Mouse (Mus musculus) stomach, embryonic 15.5 days (tissue): ENCODE results near the gene Fam78b. TPM values are rescaled to one million over a fixed set of nuclear protein-coding genes. Genes with fewer than 3 reads are reported as not detected.

Experiments used
- ATAC-seq: fragments of 200-750 bp; cut with Nextera tagmentation; 2 replicates; pipeline ENCODE4 v1.8.0; 2017; ENCODE audit warnings: low read depth, moderate number of reproducible peaks, moderate TSS enrichment; ENCODE audit not compliant: insufficient read depth, low FRiP score
- H3K27ac ChIP-seq: fragments of 300-500 bp; sonication (generic); 2 replicates; pipeline ENCODE4 v1.5.1; 2015; ENCODE audit warnings: mild to moderate bottlenecking, inconsistent platforms
- H3K27me3 ChIP-seq: fragments of 300-500 bp; sonication (generic); replicated peaks from 2 replicates; pipeline ENCODE4 v1.6.1; 2015; ENCODE audit warnings: inconsistent platforms
- H3K36me3 ChIP-seq: fragments of 300-500 bp; sonication (generic); 2 replicates; pipeline ENCODE4 v1.6.1; 2015; ENCODE audit warnings: inconsistent platforms
- H3K4me1 ChIP-seq: fragments of 300-500 bp; sonication (generic); 2 replicates; pipeline ENCODE4 v1.6.1; 2015; ENCODE audit warnings: inconsistent platforms
- H3K4me2 ChIP-seq: fragments of 300-500 bp; sonication (generic); 2 replicates; pipeline ENCODE4 v1.6.1; 2015; ENCODE audit warnings: mild to moderate bottlenecking, inconsistent platforms
- H3K4me3 ChIP-seq: fragments of 300-500 bp; sonication (generic); replicated peaks from 2 replicates; pipeline ENCODE4 v1.5.1; 2015; ENCODE audit warnings: inconsistent platforms
- H3K9ac ChIP-seq: fragments of 300-500 bp; sonication (generic); 2 replicates; pipeline ENCODE4 v1.6.1; 2015; ENCODE audit warnings: inconsistent platforms
- H3K9me3 ChIP-seq: fragments of 300-500 bp; sonication (generic); 2 replicates; pipeline ENCODE4 v1.6.1; 2016; ENCODE audit warnings: inconsistent platforms
- WGBS: fragments of 180-500 bp; shearing (Covaris S2); methylation state at CpG from one replicate; pipeline ENCODE4 v1.1.7; 2015; 5-methylcytosine and 5-hydroxymethylcytosine counted together
- polyA plus RNA-seq: library from polyadenylated mRNA; unstranded; fragments of >200 nt; fragmentation: Nextera tagmentation; extraction: Ambion mirVana; gene quantifications from 2 replicates; pipeline ENCODE4 v1.2.1, GENCODE M21; 2015

The Fam78b gene
- polyA plus RNA-seq, 1 experiment from 2014 or later, result 1.2 TPM

DNA sequence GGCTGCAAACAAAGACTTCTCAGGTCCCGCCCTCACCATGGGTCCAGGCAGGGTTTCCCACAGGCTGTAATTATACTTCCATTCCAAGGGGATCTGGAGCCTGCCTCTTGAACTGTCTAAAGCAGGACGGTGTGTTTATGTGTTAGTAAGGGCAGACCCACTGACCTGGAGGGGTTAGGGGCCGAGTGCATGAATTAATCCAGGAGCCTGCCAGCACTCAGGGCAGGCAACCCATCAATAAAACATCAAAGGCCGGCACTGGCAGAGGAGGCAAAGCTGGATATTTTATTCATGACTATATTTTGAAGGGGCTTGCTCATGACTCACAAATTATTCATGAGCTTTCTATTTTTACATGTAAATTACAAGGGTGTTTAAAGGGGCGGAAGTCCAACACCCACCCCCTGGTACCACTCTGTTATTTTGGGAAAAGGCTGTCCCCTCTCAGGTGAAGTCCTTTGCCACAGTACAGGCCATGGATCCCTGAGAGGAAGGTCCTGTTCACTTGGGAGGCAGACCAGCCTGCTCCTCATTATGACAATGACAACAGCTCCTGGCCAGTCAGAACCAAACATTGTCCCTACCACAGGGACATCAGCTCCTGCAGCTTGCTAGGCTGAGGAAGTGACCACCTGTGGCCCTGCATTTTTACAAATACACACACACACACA is 103.9 kb downstream of the Fam78b start:
- Histone ChIP-seq H3K27me3 (no peaks in the 10 kb centered on the region), H3K4me2 (no peak overlapping the region), H3K4me3 (no peak overlapping the region), H3K9ac (no peak overlapping the region), H3K4me1 (no peaks in the 10 kb centered on the region), H3K9me3 (no peaks in the 10 kb centered on the region), H3K27ac (no peak overlapping the region), H3K36me3 (no peaks in the 10 kb centered on the region)
- 36% methylated on average over 5 of the region's 5 CpGs for WGBS
- no peak; the same call in 1 of the 2 replicates for ATAC-seq

- no peaks in the 10 kb centered on the region for H3K36me3 ChIP-seq
- no peaks in the 10 kb centered on the region for H3K9me3 ChIP-seq
- no peak; the same call in 1 of the 2 replicates for ATAC-seq
- H3K4me1 ChIP-seq, result no peaks in the 10 kb centered on the region
- no peak overlapping the region for H3K4me2 ChIP-seq
- no peak overlapping the region for H3K9ac ChIP-seq
- no peak overlapping the region for H3K27ac ChIP-seq
- H3K4me3 ChIP-seq, result no peak overlapping the region
- WGBS, result 74% methylated on average over 4 of the region's 4 CpGs
- no peaks in the 10 kb centered on the region for H3K27me3 ChIP-seq
These were observed 104.7 kb downstream of the Fam78b start for GRCm38 (mm10) chr1:167105916-167106315.

DNA sequence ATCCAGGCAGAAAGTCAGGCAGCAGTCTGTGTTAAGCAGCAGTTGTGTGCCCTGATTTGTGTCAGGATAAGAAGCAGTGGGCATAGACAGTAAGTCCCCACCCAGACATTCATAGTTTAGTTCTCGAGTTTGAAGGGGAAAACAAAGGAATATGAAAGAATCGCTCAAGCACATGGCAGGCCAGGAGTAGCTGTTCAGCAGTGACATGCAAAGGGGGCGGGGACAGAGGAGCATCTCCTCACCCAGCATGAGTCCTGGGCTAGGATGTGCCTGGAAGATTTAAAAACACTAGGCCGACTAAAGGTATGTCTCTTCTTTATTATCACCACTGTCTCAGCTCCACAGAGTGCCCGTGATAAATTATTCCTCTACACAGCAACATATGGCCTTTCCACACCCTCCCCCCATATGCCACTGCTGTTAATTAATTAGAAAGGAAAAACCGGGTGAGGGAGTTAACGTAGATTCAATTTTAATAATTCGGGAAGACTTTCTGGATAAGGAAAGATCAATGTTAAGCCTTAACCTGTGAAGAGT is 107.8 kb downstream of the Fam78b start:
- H3K4me2 ChIP-seq, result no peak overlapping the region
- H3K4me1 ChIP-seq, result no peaks in the 10 kb centered on the region
- H3K36me3 ChIP-seq, result no peaks in the 10 kb centered on the region
- H3K27me3 ChIP-seq, result no peaks in the 10 kb centered on the region
- H3K9ac ChIP-seq, result no peak overlapping the region
- no peak for ATAC-seq
- 79% methylated on average over 8 of the region's 8 CpGs for WGBS
- no peak overlapping the region for H3K27ac ChIP-seq
- no peaks in the 10 kb centered on the region for H3K9me3 ChIP-seq
- no peak overlapping the region for H3K4me3 ChIP-seq

- WGBS, result 58% methylated on average over 4 of the region's 4 CpGs
- H3K27ac ChIP-seq, result no peak overlapping the region
- no peaks in the 10 kb centered on the region for H3K36me3 ChIP-seq
- H3K4me2 ChIP-seq, result no peak overlapping the region
- no peaks in the 10 kb centered on the region for H3K4me1 ChIP-seq
- H3K9me3 ChIP-seq, result no peaks in the 10 kb centered on the region
- no peak overlapping the region for H3K9ac ChIP-seq
- no peaks in the 10 kb centered on the region for H3K27me3 ChIP-seq
- ATAC-seq, result no peak
- no peak overlapping the region for H3K4me3 ChIP-seq
These were observed 113.3 kb downstream of the Fam78b start for GRCm38 (mm10) chr1:167114363-167115050.

DNA sequence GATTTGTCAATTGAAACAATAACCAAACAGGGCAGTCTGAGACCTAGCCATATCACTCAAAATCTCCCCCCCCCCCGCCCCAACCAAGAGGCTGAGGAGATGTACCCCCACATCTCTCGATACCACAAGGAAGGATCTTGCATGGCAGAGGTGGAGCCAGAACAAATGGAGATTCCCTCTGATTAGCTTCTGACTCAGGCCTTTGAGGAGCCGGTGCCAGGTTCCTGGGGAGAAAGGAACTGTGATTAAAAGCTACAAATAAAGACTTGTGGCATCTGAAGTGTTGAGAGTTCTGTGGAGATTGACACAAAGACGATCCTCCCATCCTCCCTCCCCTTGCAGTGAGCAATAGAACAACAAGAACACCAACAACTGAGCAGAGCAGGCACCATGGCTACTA is 113.9 kb downstream of the Fam78b start:
- Histone ChIP-seq H3K4me1 (no peaks in the 10 kb centered on the region), H3K9ac (no peak overlapping the region), H3K9me3 (no peaks in the 10 kb centered on the region), H3K36me3 (no peaks in the 10 kb centered on the region), H3K27ac (no peak overlapping the region), H3K4me3 (no peak overlapping the region), H3K27me3 (no peaks in the 10 kb centered on the region), H3K4me2 (no peak overlapping the region)
- ATAC-seq, result no peak
- WGBS, result 33% methylated on average over 4 of the region's 4 CpGs

DNA sequence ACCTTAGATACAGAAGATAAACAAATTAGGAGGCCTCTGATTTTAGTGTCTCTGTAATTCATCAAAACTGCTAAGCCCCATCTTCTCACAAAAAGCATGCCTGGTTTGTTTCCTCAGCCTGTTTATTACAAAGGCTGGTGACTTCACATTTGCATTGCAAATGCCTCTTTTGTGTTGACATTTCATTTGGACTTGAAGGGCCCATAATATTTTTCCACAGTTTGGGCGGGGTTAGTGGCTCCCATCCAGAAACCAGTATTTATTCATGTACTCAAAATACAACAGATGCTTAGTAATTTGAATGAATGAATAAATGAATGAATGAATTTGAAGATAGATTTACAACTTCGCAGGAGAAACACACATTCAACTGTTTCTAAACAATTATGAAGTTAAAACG is 115.5 kb downstream of the Fam78b start:
- 74% methylated on average over 3 of the region's 3 CpGs for WGBS
- no peak overlapping the region for H3K4me3 ChIP-seq
- H3K27me3 ChIP-seq, result no peaks in the 10 kb centered on the region
- no peak for ATAC-seq
- H3K9me3 ChIP-seq, result no peaks in the 10 kb centered on the region
- no peak overlapping the region for H3K27ac ChIP-seq
- H3K9ac ChIP-seq, result no peak overlapping the region
- H3K4me1 ChIP-seq, result no peaks in the 10 kb centered on the region
- no peaks in the 10 kb centered on the region for H3K36me3 ChIP-seq
- no peak overlapping the region for H3K4me2 ChIP-seq

GRCm38 (mm10) chr1:167118971-167119370 is 117.8 kb downstream of the Fam78b start:
- no peak overlapping the region for H3K27ac ChIP-seq
- no peak overlapping the region for H3K4me2 ChIP-seq
- H3K9ac ChIP-seq, result no peak overlapping the region
- H3K9me3 ChIP-seq, result no peaks in the 10 kb centered on the region
- no peaks in the 10 kb centered on the region for H3K36me3 ChIP-seq
- no peaks in the 10 kb centered on the region for H3K4me1 ChIP-seq
- H3K27me3 ChIP-seq, result no peaks in the 10 kb centered on the region
- H3K4me3 ChIP-seq, result no peak overlapping the region
- ATAC-seq, result no peak
- WGBS, result 79% methylated on average over 7 of the region's 7 CpGs

DNA sequence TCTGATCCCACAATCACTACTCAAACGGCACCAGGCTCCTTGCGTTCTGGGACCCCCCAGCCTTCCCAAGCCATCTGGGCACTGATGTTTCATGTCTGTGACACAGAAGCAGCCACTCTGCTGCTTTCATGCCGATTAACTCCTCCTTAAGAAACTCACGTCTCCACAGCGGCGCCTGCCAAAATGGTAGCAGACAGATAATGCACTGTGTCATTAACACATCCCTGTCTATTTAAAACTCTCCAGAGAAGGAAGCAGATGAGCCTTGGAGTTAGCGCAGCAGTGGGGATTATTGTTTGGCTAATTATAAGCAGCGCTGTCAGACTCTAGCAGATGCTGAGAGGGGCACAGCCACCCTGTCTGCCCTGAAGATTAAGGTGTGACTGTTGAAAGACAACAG is 118.2 kb downstream of the Fam78b start:
- no peak overlapping the region for H3K27ac ChIP-seq
- no peaks in the 10 kb centered on the region for H3K36me3 ChIP-seq
- 70% methylated on average over 8 of the region's 8 CpGs for WGBS
- ATAC-seq, result no peak
- no peaks in the 10 kb centered on the region for H3K4me1 ChIP-seq
- no peak overlapping the region for H3K4me2 ChIP-seq
- H3K4me3 ChIP-seq, result no peak overlapping the region
- no peaks in the 10 kb centered on the region for H3K27me3 ChIP-seq
- no peak overlapping the region for H3K9ac ChIP-seq
- H3K9me3 ChIP-seq, result no peaks in the 10 kb centered on the region

- 80% methylated on average over 2 of the region's 2 CpGs for WGBS
- H3K9ac ChIP-seq, result no peak overlapping the region
- no peaks in the 10 kb centered on the region for H3K27me3 ChIP-seq
- no peak overlapping the region for H3K4me3 ChIP-seq
- H3K27ac ChIP-seq, result no peak overlapping the region
- no peaks in the 10 kb centered on the region for H3K36me3 ChIP-seq
- no peak overlapping the region for H3K4me2 ChIP-seq
- H3K4me1 ChIP-seq, result no peaks in the 10 kb centered on the region
- no peaks in the 10 kb centered on the region for H3K9me3 ChIP-seq
- ATAC-seq, result no peak
These were observed 121.2 kb downstream of the Fam78b start for GRCm38 (mm10) chr1:167122436-167122835.

- Histone ChIP-seq H3K36me3 (no peaks in the 10 kb centered on the region), H3K9ac (no peak overlapping the region), H3K4me3 (no peak overlapping the region), H3K27me3 (no peaks in the 10 kb centered on the region), H3K9me3 (no peaks in the 10 kb centered on the region), H3K27ac (no peak overlapping the region), H3K4me1 (no peaks in the 10 kb centered on the region), H3K4me2 (no peak overlapping the region)
- no peak for ATAC-seq
These were observed 122.3 kb downstream of the Fam78b start for GRCm38 (mm10) chr1:167123551-167123950.

DNA sequence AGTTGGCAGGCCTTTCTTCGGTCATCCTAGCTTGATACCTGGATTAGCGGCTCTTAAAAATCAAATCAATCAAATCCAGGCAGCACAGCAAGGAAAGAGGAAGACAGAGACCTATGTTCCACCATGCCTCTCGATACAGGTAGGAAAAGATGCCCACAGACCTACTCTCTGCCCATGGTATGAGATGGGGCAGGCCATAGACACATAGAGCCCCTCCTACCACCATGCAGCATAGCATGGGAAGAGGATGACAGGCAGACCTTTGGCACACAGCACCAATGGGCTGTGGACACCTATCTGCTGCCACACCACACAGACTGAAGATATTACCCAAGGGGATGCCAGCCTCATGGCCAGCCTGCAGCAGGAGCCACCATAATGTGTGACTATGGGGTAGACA is 124.7 kb downstream of the Fam78b start:
- no peak overlapping the region for H3K4me3 ChIP-seq
- ATAC-seq, result no peak
- H3K27me3 ChIP-seq, result no peaks in the 10 kb centered on the region
- H3K9ac ChIP-seq, result no peak overlapping the region
- no peak overlapping the region for H3K27ac ChIP-seq
- no peaks in the 10 kb centered on the region for H3K9me3 ChIP-seq
- H3K36me3 ChIP-seq, result no peaks in the 10 kb centered on the region
- no peak overlapping the region for H3K4me2 ChIP-seq
- 73% methylated on average over 3 of the region's 3 CpGs for WGBS
- H3K4me1 ChIP-seq, result no peaks in the 10 kb centered on the region

- Histone ChIP-seq H3K36me3 (no peaks in the 10 kb centered on the region), H3K27ac (no peak overlapping the region), H3K4me3 (no peak overlapping the region), H3K27me3 (no peaks in the 10 kb centered on the region), H3K4me1 (no peaks in the 10 kb centered on the region), H3K4me2 (no peak overlapping the region), H3K9me3 (no peaks in the 10 kb centered on the region), H3K9ac (no peak overlapping the region)
- no peak for ATAC-seq
- 62% methylated on average over 4 of the region's 4 CpGs for WGBS
These were observed 125.1 kb downstream of the Fam78b start for GRCm38 (mm10) chr1:167126292-167126691.
